In the genomic region with DNA sequence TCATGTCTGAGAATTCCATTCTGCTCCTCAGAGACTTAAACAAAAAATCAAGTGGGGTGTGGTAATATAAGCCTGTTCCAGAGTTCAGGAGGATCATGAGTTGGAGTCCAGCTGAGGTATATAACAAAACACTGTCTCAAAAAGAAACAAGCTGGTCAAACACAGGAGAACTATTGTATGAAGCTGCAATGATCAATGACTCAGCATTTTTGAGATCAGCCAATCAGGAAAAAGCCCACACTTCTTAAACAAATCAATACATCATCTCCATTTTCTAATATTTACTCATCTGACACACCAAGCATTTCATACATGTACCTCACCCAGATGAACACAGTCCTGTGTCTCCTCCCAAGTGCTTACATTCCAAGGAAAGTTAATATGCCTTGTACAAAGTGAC, we compare ENCODE assay signal across 16 mouse cellular contexts.
"Had no signal": no experiment of that assay in that cellular context is flagged by ENCODE, and none has a peak within 500 bp of the region (broad histone marks: within the 10 kb centered on the region; RNA-seq: fewer than 3 reads in every experiment).

No protein-coding gene starts in this region.

- H3K36me3 ChIP-seq: midbrain, embryonic 13.5 days; midbrain, embryonic 15.5 days; neural tube, embryonic 12.5 days; stomach, embryonic 15.5 days had no signal

- H3K4me3 ChIP-seq: megakaryocyte, embryonic 14.5 days; midbrain, embryonic 13.5 days; midbrain, embryonic 15.5 days; neural tube, embryonic 12.5 days; stomach, embryonic 15.5 days had no signal

- H3K27ac ChIP-seq: macrophage; midbrain, embryonic 13.5 days; midbrain, embryonic 15.5 days; neural tube, embryonic 12.5 days; stomach, embryonic 15.5 days; stomach, postnatal 0 days had no signal

- ATAC-seq: liver, postnatal 0 days; midbrain, embryonic 13.5 days; midbrain, embryonic 15.5 days had no signal

- H3K9me3 ChIP-seq: megakaryocyte, embryonic 14.5 days; midbrain, embryonic 13.5 days; midbrain, embryonic 15.5 days; neural tube, embryonic 12.5 days; stomach, embryonic 15.5 days had no signal

- H3K27me3 ChIP-seq: megakaryocyte, embryonic 14.5 days; midbrain, embryonic 13.5 days; midbrain, embryonic 15.5 days; neural tube, embryonic 12.5 days; stomach, embryonic 15.5 days had no signal

- H3K4me1 ChIP-seq: megakaryocyte, embryonic 14.5 days; midbrain, embryonic 15.5 days; neural tube, embryonic 12.5 days; stomach, embryonic 15.5 days had no signal

- H3K4me2 ChIP-seq: lung, embryonic 14.5 days; midbrain, embryonic 11.5 days; midbrain, embryonic 13.5 days; midbrain, embryonic 15.5 days; neural tube, embryonic 12.5 days; stomach, embryonic 15.5 days had no signal

- H3K9ac ChIP-seq: liver, postnatal 0 days; lung, embryonic 14.5 days; midbrain, embryonic 13.5 days; midbrain, embryonic 15.5 days; neural tube, embryonic 12.5 days; stomach, embryonic 15.5 days had no signal

- DNase-seq: liver, postnatal 0 days; lung, embryonic 14.5 days; lung, postnatal 14 days; lung, postnatal 36 days; right cerebral cortex, postnatal 14 days; thymus, adult 2 months; thymus, postnatal 25 days; thymus, postnatal 4 days had no signal
